Mouse (Mus musculus) limb, embryonic 15.5 days (tissue): ENCODE results near the gene Klhl20. TPM values are rescaled to one million over a fixed set of nuclear protein-coding genes. Genes with fewer than 3 reads are reported as not detected.
A peak's percentile ranks its signal among the peaks of the same experiment; 100 is the strongest.

ENCODE experiments used
- ATAC-seq: fragments of 200-750 bp; cut with Nextera tagmentation; 2 replicates; pipeline ENCODE4 v1.8.0; 2017; ENCODE audit warnings: low read depth, moderate TSS enrichment; ENCODE audit not compliant: insufficient number of reproducible peaks, low FRiP score, low TSS enrichment
- H3K27ac ChIP-seq: fragments of 300-500 bp; sonication (generic); 2 replicates; pipeline ENCODE4 v1.5.1; 2015; ENCODE audit warnings: moderate library complexity, mild to moderate bottlenecking, inconsistent platforms
- H3K27me3 ChIP-seq: fragments of 300-500 bp; sonication (generic); 2 replicates; pipeline ENCODE4 v1.6.1; 2015; ENCODE audit warnings: inconsistent platforms
- H3K36me3 ChIP-seq: fragments of 300-500 bp; sonication (generic); 2 replicates; pipeline ENCODE4 v1.6.1; 2015; ENCODE audit warnings: inconsistent platforms
- H3K4me1 ChIP-seq: fragments of 300-500 bp; sonication (generic); 2 replicates; pipeline ENCODE4 v1.6.1; 2015; ENCODE audit warnings: inconsistent platforms
- H3K4me2 ChIP-seq: fragments of 300-500 bp; sonication (generic); 2 replicates; pipeline ENCODE4 v1.6.1; 2015; ENCODE audit warnings: mild to moderate bottlenecking, inconsistent platforms
- H3K4me3 ChIP-seq: fragments of 300-500 bp; sonication (generic); 2 replicates; pipeline ENCODE4 v1.5.1; 2015; ENCODE audit warnings: mild to moderate bottlenecking, inconsistent platforms
- H3K9ac ChIP-seq: fragments of 300-500 bp; sonication (generic); 2 replicates; pipeline ENCODE4 v1.6.1; 2015; ENCODE audit warnings: inconsistent platforms
- H3K9me3 ChIP-seq: fragments of 300-500 bp; sonication (generic); 2 replicates; pipeline ENCODE4 v1.6.1; 2016; ENCODE audit warnings: inconsistent platforms
- WGBS: fragments of 180-500 bp; shearing (Covaris S2); methylation state at CpG from one replicate; pipeline ENCODE4 v1.1.7; 2015; 5-methylcytosine and 5-hydroxymethylcytosine counted together
- polyA plus RNA-seq: library from polyadenylated mRNA; unstranded; fragments of >200 nt; fragmentation: Nextera tagmentation; extraction: Ambion mirVana; gene quantifications from 2 replicates; pipeline ENCODE4 v1.2.1, GENCODE M21; 2015

Gene Klhl20
- polyA plus RNA-seq, 1 experiment from 2014 or later, result 17.3 TPM

GRCm38 (mm10) chr1:161140026-161140762, 8.9 kb upstream of the Klhl20 start:
- no peak overlapping the region for H3K27ac ChIP-seq
- no peak overlapping the region for H3K9ac ChIP-seq
- peaks cover 5% of the 10 kb centered on the region for H3K4me1 ChIP-seq
- no peaks in the 10 kb centered on the region for H3K9me3 ChIP-seq
- no peaks in the 10 kb centered on the region for H3K36me3 ChIP-seq
- H3K27me3 ChIP-seq, result no peaks in the 10 kb centered on the region
- no peak overlapping the region for H3K4me3 ChIP-seq
- 78% methylated on average over 9 of the region's 9 CpGs for WGBS
- H3K4me2 ChIP-seq, result no peak overlapping the region
- ATAC-seq, result no peak

- Histone ChIP-seq H3K9me3 (no peaks in the 10 kb centered on the region), H3K27me3 (no peaks in the 10 kb centered on the region), H3K4me3 (no peak overlapping the region), H3K27ac (no peak overlapping the region), H3K36me3 (no peaks in the 10 kb centered on the region), H3K9ac (no peak overlapping the region), H3K4me2 (no peak overlapping the region), H3K4me1 (peaks cover 5% of the 10 kb centered on the region)
- no peak for ATAC-seq
- 88% methylated on average over 2 of the region's 2 CpGs for WGBS
Measured at GRCm38 (mm10) chr1:161139496-161139895, 8.2 kb upstream of the Klhl20 start.

GRCm38 (mm10) chr1:161126461-161126860, 4.8 kb downstream of the Klhl20 start:
- Histone ChIP-seq H3K4me2 (no peak overlapping the region), H3K4me3 (no peak overlapping the region), H3K27me3 (no peaks in the 10 kb centered on the region), H3K27ac (no peak overlapping the region), H3K9ac (no peak overlapping the region), H3K9me3 (no peaks in the 10 kb centered on the region), H3K36me3 (peaks cover 6% of the 10 kb centered on the region), H3K4me1 (peaks cover 7% of the 10 kb centered on the region)
- no peak for ATAC-seq
- WGBS, result 57% methylated on average over 1 of the region's 1 CpGs

GRCm38 (mm10) chr1:161122661-161123418, 8.5 kb downstream of the Klhl20 start:
- Histone ChIP-seq H3K36me3 (peaks cover 11% of the 10 kb centered on the region), H3K9me3 (no peaks in the 10 kb centered on the region), H3K4me2 (no peak overlapping the region), H3K27ac (no peak overlapping the region), H3K4me3 (no peak overlapping the region), H3K27me3 (no peaks in the 10 kb centered on the region), H3K9ac (no peak overlapping the region), H3K4me1 (no peaks in the 10 kb centered on the region)
- 89% methylated on average over 10 of the region's 10 CpGs for WGBS
- no peak for ATAC-seq

DNA sequence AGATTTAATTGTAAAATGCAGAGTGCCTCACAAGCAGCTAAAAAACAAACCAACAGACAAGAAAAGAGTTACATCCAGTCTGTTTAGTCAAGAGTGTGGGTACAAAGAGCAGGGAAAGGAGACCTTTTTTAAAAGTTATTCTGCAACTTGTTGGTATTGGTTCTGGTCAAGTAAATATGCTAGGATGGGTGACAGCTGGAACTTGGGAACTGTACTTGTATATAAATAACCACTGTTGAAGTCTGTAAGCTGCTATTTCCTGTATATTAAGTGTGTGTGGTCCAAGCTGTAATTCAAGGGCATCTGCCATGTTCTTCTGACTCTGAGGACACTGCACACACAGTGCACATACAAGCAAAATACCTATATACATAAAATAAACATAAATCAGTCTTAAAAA, 16.7 kb downstream of the Klhl20 start:
- Histone ChIP-seq H3K9ac (no peak overlapping the region), H3K4me2 (no peak overlapping the region), H3K4me3 (no peak overlapping the region), H3K9me3 (no peaks in the 10 kb centered on the region), H3K27ac (no peak overlapping the region), H3K36me3 (peaks cover 2% of the 10 kb centered on the region; the same call in 1 of the 2 replicates), H3K4me1 (no peaks in the 10 kb centered on the region), H3K27me3 (no peaks in the 10 kb centered on the region)
- no peak for ATAC-seq

DNA sequence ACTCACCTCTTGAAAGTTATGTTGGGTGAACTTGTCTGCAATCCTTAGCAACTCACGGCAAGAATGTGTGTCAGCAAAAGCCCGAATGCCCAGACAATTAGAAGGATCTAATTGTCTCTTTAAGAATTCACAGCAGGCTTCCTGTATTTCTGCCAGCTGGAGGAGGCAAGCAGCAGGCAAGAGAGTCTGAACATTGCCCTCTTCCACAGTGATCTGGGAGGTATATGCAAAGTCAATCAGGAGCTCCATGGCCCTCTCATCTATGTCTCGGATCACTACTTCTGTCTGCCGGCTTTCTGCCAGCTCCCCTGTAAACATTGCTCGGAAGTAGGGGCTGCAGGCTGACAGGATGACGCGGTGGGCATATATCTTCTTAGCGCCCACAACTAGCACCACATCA, 22.1 kb downstream of the Klhl20 start:
- H3K9me3 ChIP-seq, result no peaks in the 10 kb centered on the region
- H3K4me2 ChIP-seq, result no peak overlapping the region
- no peaks in the 10 kb centered on the region for H3K4me1 ChIP-seq
- H3K4me3 ChIP-seq, result no peak overlapping the region
- 86% methylated on average over 8 of the region's 8 CpGs for WGBS
- ATAC-seq, result no peak
- H3K27me3 ChIP-seq, result no peaks in the 10 kb centered on the region
- H3K9ac ChIP-seq, result no peak overlapping the region
- H3K36me3 ChIP-seq, result peaks cover 14% of the 10 kb centered on the region
- no peak overlapping the region for H3K27ac ChIP-seq

- H3K4me1 ChIP-seq, result no peaks in the 10 kb centered on the region
- no peak overlapping the region for H3K4me3 ChIP-seq
- H3K27ac ChIP-seq, result no peak overlapping the region
- H3K4me2 ChIP-seq, result no peak overlapping the region
- H3K9me3 ChIP-seq, result no peaks in the 10 kb centered on the region
- H3K27me3 ChIP-seq, result no peaks in the 10 kb centered on the region
- no peak overlapping the region for H3K9ac ChIP-seq
- no peak for ATAC-seq
- WGBS, result 86% methylated on average over 1 of the region's 1 CpGs
- peaks cover 25% of the 10 kb centered on the region for H3K36me3 ChIP-seq
Measured at GRCm38 (mm10) chr1:161103842-161104241, 27.5 kb downstream of the Klhl20 start.

DNA sequence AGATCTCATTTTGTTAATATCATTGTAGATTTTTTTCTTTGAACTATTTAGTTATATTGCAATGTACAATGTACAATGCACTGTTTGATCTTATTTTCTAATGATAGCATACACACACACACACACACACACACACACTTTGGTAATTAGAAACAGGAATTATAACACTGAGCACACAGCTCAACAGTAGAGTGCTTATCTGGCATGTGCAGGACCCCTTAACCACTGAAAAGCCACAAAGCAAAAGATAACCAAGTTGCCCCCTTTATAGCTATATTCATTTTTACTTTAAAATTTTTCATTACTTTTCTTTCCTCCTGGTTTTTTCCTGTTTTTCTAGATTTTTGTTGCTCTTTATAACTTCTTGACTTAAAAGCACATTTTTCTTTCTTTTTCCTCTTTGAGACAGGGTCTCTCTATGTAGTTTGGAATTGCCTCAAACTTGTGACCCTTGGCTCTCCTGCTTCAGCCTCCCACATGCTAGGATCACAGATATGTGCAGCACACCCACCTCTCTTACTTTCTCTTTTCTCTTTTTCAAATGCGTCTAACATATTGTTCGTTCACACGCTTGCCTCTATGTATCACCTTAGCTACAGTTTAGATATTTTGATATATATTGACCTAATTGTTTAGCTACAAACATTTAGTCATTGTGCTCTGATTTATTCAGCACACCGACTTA, 31.4 kb downstream of the Klhl20 start:
- Histone ChIP-seq H3K27ac (no peak overlapping the region), H3K4me2 (no peak overlapping the region), H3K36me3 (peaks cover 35% of the 10 kb centered on the region), H3K4me1 (no peaks in the 10 kb centered on the region), H3K27me3 (no peaks in the 10 kb centered on the region), H3K9ac (no peak overlapping the region), H3K4me3 (no peak overlapping the region), H3K9me3 (no peaks in the 10 kb centered on the region)
- WGBS, result 96% methylated on average over 4 of the region's 4 CpGs
- ATAC-seq, result no peak

DNA sequence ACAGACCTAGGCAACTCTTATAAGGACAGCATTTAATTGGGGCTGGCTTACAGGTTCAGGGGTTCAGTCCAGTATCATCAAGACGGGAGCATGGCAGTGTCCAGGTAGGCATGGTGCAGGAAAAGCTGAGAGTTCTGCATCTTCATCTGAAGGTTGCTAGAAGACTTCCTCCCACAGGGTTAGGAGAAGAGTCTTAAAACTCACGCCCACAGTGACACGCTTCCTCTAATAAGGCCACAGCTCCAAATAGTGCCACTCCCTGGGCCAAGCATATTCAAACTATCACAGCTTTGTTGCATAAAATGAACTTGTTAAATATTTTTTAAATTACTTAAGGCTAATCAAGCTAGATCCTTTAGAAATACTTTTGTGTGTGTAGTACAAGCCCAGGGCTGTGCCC, 54.1 kb downstream of the Klhl20 start:
- no peak overlapping the region for H3K4me2 ChIP-seq
- H3K27ac ChIP-seq, result no peak overlapping the region
- no peak for ATAC-seq
- H3K27me3 ChIP-seq, result no peaks in the 10 kb centered on the region
- H3K9ac ChIP-seq, result no peak overlapping the region
- H3K4me1 ChIP-seq, result peaks cover 16% of the 10 kb centered on the region
- peaks cover 20% of the 10 kb centered on the region for H3K36me3 ChIP-seq
- H3K4me3 ChIP-seq, result no peak overlapping the region
- 91% methylated on average over 3 of the region's 3 CpGs for WGBS
- H3K9me3 ChIP-seq, result no peaks in the 10 kb centered on the region

DNA sequence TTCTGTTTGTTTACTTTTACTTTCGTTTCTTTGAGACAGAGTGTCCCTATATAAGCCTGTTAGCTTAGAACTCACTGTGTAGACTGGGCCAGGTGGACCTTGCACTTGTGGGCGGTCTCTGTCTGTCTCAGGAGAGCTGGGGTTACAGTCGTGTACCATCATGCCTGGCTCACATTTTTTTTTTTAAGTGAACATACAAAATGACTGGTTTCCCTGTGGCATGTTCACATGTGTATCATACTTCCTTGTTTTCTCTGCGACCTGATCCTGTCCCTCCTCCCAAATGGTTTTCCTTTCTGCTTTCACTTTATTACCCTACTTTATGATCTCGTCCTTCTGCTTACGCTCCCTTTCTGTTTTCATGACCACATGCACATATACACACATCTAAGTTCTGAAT, 55.1 kb downstream of the Klhl20 start:
- no peak overlapping the region for H3K4me2 ChIP-seq
- no peak overlapping the region for H3K4me3 ChIP-seq
- no peaks in the 10 kb centered on the region for H3K27me3 ChIP-seq
- no peak overlapping the region for H3K9ac ChIP-seq
- H3K4me1 ChIP-seq, result peaks cover 20% of the 10 kb centered on the region
- WGBS, result 75% methylated on average over 6 of the region's 6 CpGs
- ATAC-seq, result no peak
- no peak overlapping the region for H3K27ac ChIP-seq
- H3K9me3 ChIP-seq, result no peaks in the 10 kb centered on the region
- peaks cover 14% of the 10 kb centered on the region for H3K36me3 ChIP-seq

GRCm38 (mm10) chr1:161071272-161071620, 60.1 kb downstream of the Klhl20 start:
- under 1% methylated on average over 12 of the region's 12 CpGs for WGBS
- no peaks in the 10 kb centered on the region for H3K27me3 ChIP-seq
- no peak for ATAC-seq
- H3K9me3 ChIP-seq, result no peaks in the 10 kb centered on the region
- peak overlapping the region; percentile 57 for H3K4me2 ChIP-seq
- H3K4me3 ChIP-seq, result peak overlapping the region; percentile 76
- peak overlapping the region; percentile 61 for H3K9ac ChIP-seq
- H3K27ac ChIP-seq, result peak overlapping the region; percentile 72
- H3K36me3 ChIP-seq, result 0 out of 2 replicates have a peak, but pooled peaks cover 3% of the 10 kb centered on the region
- H3K4me1 ChIP-seq, result peaks cover 27% of the 10 kb centered on the region
